Mouse (Mus musculus) midbrain, embryonic 16.5 days (tissue): ENCODE results near the gene Atrip. TPM values are rescaled to one million over a fixed set of nuclear protein-coding genes. Genes with fewer than 3 reads are reported as not detected.

Source experiments
- ATAC-seq: fragments of 200-750 bp; cut with Nextera tagmentation; 2 replicates; pipeline ENCODE4 v1.8.0; 2017; ENCODE audit warnings: moderate TSS enrichment
- H3K27ac ChIP-seq: fragments of 300-500 bp; sonication (generic); 2 replicates; pipeline ENCODE4 v1.5.1; 2014; ENCODE audit warnings: mild to moderate bottlenecking, low read length, mixed read lengths
- H3K27me3 ChIP-seq: fragments of 300-500 bp; sonication (generic); 2 replicates; pipeline ENCODE4 v1.6.1; 2014; ENCODE audit warnings: low read depth, low read length, mixed read lengths; ENCODE audit not compliant: control insufficient read depth, insufficient read depth
- H3K36me3 ChIP-seq: fragments of 300-500 bp; sonication (generic); 2 replicates; pipeline ENCODE4 v1.6.1; 2014; ENCODE audit warnings: mild to moderate bottlenecking, low read length, moderate library complexity, mixed read lengths; ENCODE audit not compliant: control insufficient read depth, insufficient read depth
- H3K4me1 ChIP-seq: fragments of 300-500 bp; sonication (generic); 2 replicates; pipeline ENCODE4 v1.6.1; 2014; ENCODE audit warnings: mild to moderate bottlenecking, low read length, mixed read lengths; ENCODE audit not compliant: control insufficient read depth, insufficient read depth
- H3K4me2 ChIP-seq: fragments of 300-500 bp; sonication (generic); 2 replicates; pipeline ENCODE4 v1.6.1; 2014; ENCODE audit warnings: mild to moderate bottlenecking, low read length, mixed read lengths
- H3K4me3 ChIP-seq: fragments of 300-500 bp; sonication (generic); 2 replicates; pipeline ENCODE4 v1.5.1; 2014; ENCODE audit warnings: low read depth, mild to moderate bottlenecking, low read length, moderate library complexity, mixed read lengths
- H3K9ac ChIP-seq: fragments of 300-500 bp; sonication (generic); 2 replicates; pipeline ENCODE4 v1.6.1; 2014; ENCODE audit warnings: low read depth, low read length, mixed read lengths
- H3K9me3 ChIP-seq: fragments of 300-500 bp; sonication (generic); replicated peaks from 2 replicates; pipeline ENCODE4 v1.6.1; 2014; ENCODE audit warnings: mild to moderate bottlenecking, low read length, mixed read lengths; ENCODE audit not compliant: control insufficient read depth, poor library complexity, severe bottlenecking
- WGBS: fragments of 180-500 bp; shearing (Covaris S2); extraction: QIAGEN DNeasy Blood & Tissue Kit; methylation state at CpG from one replicate; pipeline ENCODE4 v1.1.7; 2014; 5-methylcytosine and 5-hydroxymethylcytosine counted together
- polyA plus RNA-seq: library from polyadenylated mRNA; unstranded; fragments of >200 nt; fragmentation: Nextera tagmentation; extraction: Ambion mirVana; gene quantifications from 2 replicates; pipeline ENCODE4 v1.2.1, GENCODE M21; 2015

Atrip gene
- polyA plus RNA-seq, 1 experiment from 2014 or later = 31.5 TPM

GRCm38 (mm10) chr9:109113331-109113730, 39.4 kb upstream of the Atrip start:
- no peak for ATAC-seq

DNA sequence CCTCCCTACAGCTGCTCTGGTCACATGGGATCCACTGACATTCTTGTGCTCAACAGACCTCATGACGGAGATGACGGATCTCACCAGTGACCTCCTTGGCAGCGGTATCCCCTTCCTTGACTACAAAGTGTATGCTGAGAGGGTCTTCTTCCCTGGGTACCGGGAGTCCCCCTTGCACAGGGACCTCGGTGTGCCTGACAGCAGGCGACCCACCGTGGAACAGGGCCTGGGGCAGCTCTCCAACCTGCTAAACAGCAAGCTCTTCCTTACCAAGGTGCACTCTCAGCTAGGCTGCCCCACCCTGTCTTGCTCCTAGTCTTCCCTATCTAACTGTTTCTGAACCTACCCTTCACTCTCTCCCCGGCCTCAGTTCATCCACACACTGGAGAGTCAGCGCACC, 37.7 kb upstream of the Atrip start:
- ATAC-seq = no peak
- H3K27me3 ChIP-seq = no peaks in the 10 kb centered on the region
- WGBS = 93% methylated on average over 9 of the region's 9 CpGs

More at GRCm38 (mm10) chr9:109113331-109113730, 39.4 kb upstream of the Atrip start:
- Histone ChIP-seq H3K9ac (no peak overlapping the region), H3K4me3 (no peak overlapping the region), H3K4me2 (no peak overlapping the region), H3K36me3 (peaks cover 73% of the 10 kb centered on the region), H3K27me3 (no peaks in the 10 kb centered on the region), H3K27ac (no peak overlapping the region), H3K4me1 (no peaks in the 10 kb centered on the region), H3K9me3 (no peaks in the 10 kb centered on the region)
- WGBS = 90% methylated on average over 8 of the region's 8 CpGs

DNA sequence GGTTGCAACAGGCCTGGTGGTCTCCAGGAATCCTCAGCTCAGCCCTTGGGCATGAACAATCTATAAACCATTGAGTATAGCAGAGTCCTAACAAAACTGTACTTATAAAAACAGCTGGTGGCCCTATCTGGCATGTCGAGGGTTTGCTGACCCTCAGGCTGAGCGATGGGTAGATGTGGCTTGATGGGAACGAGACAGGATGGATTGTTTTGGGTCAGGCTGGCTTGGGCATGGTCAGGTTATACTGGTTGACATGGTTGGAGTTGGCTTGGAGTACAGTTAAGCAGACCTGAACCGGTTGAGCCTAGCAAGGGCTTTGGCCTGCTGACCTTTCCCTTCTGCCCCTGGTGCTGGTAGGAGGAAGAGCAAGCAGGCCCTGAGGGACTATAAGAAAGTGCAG, 37.2 kb upstream of the Atrip start:
- peaks cover 61% of the 10 kb centered on the region for H3K36me3 ChIP-seq
- H3K4me2 ChIP-seq = no peak overlapping the region
- no peak overlapping the region for H3K27ac ChIP-seq
- 87% methylated on average over 4 of the region's 4 CpGs for WGBS
- no peak overlapping the region for H3K9ac ChIP-seq
- no peak for ATAC-seq
- H3K27me3 ChIP-seq = no peaks in the 10 kb centered on the region
- no peaks in the 10 kb centered on the region for H3K9me3 ChIP-seq
- no peaks in the 10 kb centered on the region for H3K4me1 ChIP-seq
- no peak overlapping the region for H3K4me3 ChIP-seq

More for the DNA sequence above, 37.7 kb upstream of the Atrip start:
- Histone ChIP-seq H3K9ac (no peak overlapping the region), H3K4me2 (no peak overlapping the region), H3K9me3 (no peaks in the 10 kb centered on the region), H3K4me1 (no peaks in the 10 kb centered on the region), H3K27ac (no peak overlapping the region), H3K36me3 (peaks cover 62% of the 10 kb centered on the region), H3K4me3 (no peak overlapping the region)

GRCm38 (mm10) chr9:109110240-109110639, 36.3 kb upstream of the Atrip start:
- no peak overlapping the region for H3K9ac ChIP-seq
- H3K9me3 ChIP-seq = no peaks in the 10 kb centered on the region
- WGBS = 92% methylated on average over 11 of the region's 11 CpGs
- no peaks in the 10 kb centered on the region for H3K4me1 ChIP-seq
- H3K4me2 ChIP-seq = no peak overlapping the region
- ATAC-seq = no peak
- no peak overlapping the region for H3K27ac ChIP-seq
- peaks cover 61% of the 10 kb centered on the region for H3K36me3 ChIP-seq
- H3K27me3 ChIP-seq = no peaks in the 10 kb centered on the region
- H3K4me3 ChIP-seq = no peak overlapping the region

DNA sequence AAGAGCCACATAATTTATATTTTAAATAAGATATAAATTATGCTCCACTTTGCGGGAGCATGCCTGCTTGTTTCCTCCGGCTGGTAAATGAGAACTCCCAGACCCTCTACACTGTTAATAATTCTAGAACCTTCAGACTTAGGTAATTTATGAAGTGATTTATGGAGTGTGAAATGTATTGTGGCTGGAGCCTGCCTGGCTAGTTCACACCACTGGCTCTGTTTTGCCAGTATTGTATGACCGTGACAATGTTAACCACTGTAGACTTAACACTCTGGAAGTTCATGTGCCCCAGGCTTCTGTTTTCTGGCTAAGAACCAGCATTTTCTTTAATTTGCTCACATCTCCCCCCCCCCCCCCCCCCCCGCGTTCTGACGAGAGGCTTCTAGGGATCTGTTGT, 33.4 kb upstream of the Atrip start:
- Histone ChIP-seq H3K36me3 (peaks cover 45% of the 10 kb centered on the region), H3K4me2 (no peak overlapping the region)
- WGBS = 80% methylated on average over 5 of the region's 6 CpGs

DNA sequence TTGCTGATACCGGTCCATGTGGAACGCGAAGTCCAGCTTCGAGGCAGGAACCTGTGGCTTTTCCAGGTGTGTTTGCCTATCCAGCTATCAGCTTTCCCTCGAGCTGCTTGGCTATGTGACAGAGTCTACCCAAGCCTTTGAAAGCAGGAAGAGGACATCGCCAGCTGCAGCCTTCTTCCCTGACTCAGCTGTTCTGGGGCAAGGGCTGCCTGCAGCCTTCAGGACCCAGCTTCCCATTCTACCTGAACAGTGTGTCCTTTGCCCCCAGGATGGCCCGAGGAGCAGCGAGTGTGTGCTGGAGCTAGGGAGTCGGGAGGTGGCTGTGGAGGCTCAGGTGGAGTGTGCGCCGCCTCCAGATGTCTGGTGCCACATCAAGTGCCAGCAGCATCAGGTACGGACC, 31.7 kb upstream of the Atrip start:
- Histone ChIP-seq H3K4me3 (no peak overlapping the region), H3K36me3 (peaks cover 35% of the 10 kb centered on the region), H3K9me3 (no peaks in the 10 kb centered on the region), H3K27me3 (no peaks in the 10 kb centered on the region), H3K4me1 (peaks cover 4% of the 10 kb centered on the region; the same call in 1 of the 2 replicates), H3K27ac (no peak overlapping the region), H3K9ac (no peak overlapping the region), H3K4me2 (no peak overlapping the region)
- ATAC-seq = no peak
- 96% methylated on average over 12 of the region's 12 CpGs for WGBS

More for the DNA sequence above, 33.4 kb upstream of the Atrip start:
- Histone ChIP-seq H3K27me3 (no peaks in the 10 kb centered on the region), H3K4me1 (peaks cover 4% of the 10 kb centered on the region; the same call in 1 of the 2 replicates), H3K9ac (no peak overlapping the region), H3K27ac (no peak overlapping the region), H3K9me3 (no peaks in the 10 kb centered on the region), H3K4me3 (no peak overlapping the region)
- ATAC-seq = no peak

DNA sequence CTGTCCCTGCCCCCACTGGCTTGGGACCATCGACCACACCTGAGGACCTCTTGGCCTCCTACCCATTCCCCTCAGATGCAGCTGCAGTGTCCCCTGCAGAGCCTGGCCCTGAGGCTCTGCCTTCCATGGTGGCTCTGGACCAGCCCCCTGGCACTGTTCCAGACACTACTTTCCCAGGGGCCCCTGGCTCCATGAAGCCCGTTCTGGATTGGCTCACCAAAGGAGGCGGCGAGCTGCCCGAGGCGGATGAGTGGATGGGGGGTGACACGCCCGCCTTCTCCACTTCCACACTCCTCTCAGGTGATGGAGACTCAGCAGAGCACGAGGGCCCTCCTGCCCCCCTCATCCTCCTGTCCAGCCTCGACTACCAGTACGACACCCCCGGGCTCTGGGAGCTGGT, 31.1 kb upstream of the Atrip start:
- Histone ChIP-seq H3K4me1 (peaks cover 4% of the 10 kb centered on the region; the same call in 1 of the 2 replicates), H3K9me3 (no peaks in the 10 kb centered on the region), H3K27me3 (no peaks in the 10 kb centered on the region), H3K9ac (no peak overlapping the region), H3K4me3 (no peak overlapping the region), H3K27ac (peak overlapping the region; percentile 15; the same call in 1 of the 2 replicates), H3K4me2 (no peak overlapping the region), H3K36me3 (peaks cover 29% of the 10 kb centered on the region)
- ATAC-seq = 0 out of 2 replicates have a peak, but pooled peaks have one; percentile 33
- WGBS = 76% methylated on average over 12 of the region's 12 CpGs

DNA sequence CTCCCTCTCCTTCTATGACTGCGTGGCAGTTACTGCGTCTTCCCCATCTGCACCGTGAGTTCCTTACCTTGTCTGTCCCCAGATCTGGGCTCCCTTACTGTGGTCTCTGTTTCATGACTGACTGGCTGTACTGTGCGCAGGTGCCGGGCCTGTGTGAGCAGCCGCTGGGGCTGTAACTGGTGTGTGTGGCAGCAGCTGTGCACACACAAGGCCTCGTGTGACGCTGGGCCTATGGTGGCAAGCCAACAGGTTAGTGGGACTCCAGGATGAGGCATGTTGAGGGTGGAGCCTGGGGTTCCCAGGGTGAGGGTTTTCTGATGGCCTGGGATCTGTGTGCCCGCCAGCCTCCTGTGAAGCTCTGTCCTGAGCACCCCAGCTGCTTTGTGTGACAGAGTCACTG, 30.2 kb upstream of the Atrip start:
- Histone ChIP-seq H3K9me3 (no peaks in the 10 kb centered on the region), H3K4me2 (no peak overlapping the region), H3K36me3 (peaks cover 24% of the 10 kb centered on the region), H3K9ac (no peak overlapping the region), H3K4me3 (no peak overlapping the region), H3K27ac (no peak overlapping the region), H3K27me3 (no peaks in the 10 kb centered on the region), H3K4me1 (peaks cover 7% of the 10 kb centered on the region)
- WGBS = 92% methylated on average over 9 of the region's 9 CpGs
- ATAC-seq = no peak

GRCm38 (mm10) chr9:109103250-109103649, 29.3 kb upstream of the Atrip start:
- no peaks in the 10 kb centered on the region for H3K27me3 ChIP-seq
- no peaks in the 10 kb centered on the region for H3K9me3 ChIP-seq
- no peak overlapping the region for H3K4me2 ChIP-seq
- H3K4me3 ChIP-seq = no peak overlapping the region
- ATAC-seq = no peak
- peaks cover 20% of the 10 kb centered on the region for H3K36me3 ChIP-seq
- no peak overlapping the region for H3K27ac ChIP-seq
- WGBS = 79% methylated on average over 7 of the region's 7 CpGs
- H3K9ac ChIP-seq = no peak overlapping the region
- H3K4me1 ChIP-seq = peaks cover 15% of the 10 kb centered on the region
